Mouse (Mus musculus) embryo, embryonic 10.5 days (tissue): ENCODE measurements at regions not wholly inside any gene's neighbourhood (a gene's known extent, or its start where the extent isn't known, plus 50 kb on each side); places are given as distances from the start of the nearest gene placed in this dataset.
A peak's percentile ranks its signal among the peaks of the same experiment; 100 is the strongest.

Experiments
- DNase-seq: peaks from one replicate; pipeline ENCODE4 v3.0.0-alpha.2; 2015; ENCODE audit warnings: low spot score

DNA sequence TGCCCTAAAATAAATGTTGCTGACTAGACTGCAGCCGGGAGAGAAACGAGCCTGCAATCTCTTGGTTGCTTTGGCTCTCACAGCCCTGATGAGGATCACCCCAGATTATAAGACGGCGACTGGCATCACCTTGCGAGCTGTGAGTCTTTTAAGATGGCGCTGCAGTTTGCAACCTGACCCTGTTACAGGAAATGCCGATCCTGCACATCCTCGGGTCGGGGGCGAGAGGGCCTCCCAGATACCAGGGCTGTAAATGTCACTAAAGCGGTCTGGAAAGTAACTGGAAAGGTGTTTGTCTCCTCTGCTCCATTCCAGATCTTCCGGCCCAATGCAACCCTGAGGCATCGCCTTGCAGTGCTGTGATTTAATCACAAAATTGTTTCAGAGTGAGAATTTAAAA is 53.4 kb downstream of the Cartpt start:
- peak; percentile 28 for DNase-seq

DNA sequence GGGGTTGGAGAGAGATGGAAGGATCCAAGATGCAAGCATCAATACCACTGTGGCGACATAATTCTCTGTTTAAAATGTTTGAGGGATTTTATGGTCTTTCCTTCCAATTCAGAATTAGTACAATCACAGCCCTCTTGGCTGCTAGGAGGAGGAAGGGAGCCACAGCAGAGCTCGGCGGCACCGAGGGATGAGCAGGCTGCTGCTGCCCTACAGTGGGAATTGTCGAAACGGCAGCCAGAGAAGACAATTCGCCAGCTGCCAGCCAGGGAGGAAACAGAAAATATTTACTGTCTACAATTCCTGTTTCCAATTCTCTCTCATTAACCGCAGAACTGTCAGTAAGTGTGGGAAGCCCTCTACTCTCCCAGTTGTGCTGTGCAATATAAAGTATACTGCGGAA is 58.3 kb downstream of the Cartpt start:
- DNase-seq, result peak; percentile 63

DNA sequence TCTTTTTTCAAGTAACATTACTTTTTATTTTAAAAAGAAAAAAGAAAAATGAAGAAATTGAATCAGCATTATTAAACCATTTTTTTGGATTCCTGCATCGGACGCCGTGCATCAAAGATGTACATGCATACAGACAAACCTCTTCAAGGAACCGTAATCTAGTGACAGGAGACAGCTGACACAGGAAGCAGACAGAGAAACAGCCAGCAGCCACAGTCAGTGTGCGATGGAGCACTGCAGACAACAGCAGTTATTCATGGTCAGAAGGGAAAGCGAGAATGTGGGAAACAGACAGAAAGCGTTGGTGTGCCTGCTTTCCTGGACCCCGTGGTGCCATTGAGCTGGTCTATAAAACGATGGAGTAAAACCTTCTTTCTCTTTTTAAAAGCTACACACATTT is 61.4 kb downstream of the Cartpt start:
- no peak for DNase-seq

DNA sequence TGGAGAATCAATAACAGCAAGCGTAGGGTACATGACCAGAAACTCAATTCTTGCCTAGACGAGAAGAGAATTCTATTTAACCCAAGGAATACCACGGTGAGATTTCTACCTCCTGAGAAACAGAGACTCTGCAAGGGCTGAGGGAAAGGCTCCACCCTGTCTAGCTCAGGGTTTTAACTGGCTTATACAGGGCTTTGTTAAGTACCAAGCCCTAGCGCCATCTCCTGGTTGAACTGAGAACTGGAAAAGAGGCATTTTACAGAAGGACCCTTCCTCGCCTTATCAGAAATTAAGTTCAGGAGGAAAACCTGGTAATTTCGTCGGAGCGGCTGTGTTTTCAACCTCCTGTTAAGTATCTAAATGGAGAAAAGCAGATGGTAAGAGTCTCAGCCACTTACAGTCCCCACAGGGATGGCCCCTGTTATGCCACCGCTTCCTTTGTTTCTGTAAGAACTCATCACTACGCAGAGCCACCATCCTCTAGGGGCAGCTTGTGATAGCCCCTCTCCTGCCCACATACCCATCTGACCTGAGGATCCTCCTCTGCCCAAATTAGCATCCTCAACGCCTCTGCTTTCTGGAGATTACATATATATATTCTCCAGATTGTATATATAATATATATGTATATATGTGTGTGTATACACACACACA is 63.0 kb downstream of the Cartpt start:
- DNase-seq, result peak; percentile 94

DNA sequence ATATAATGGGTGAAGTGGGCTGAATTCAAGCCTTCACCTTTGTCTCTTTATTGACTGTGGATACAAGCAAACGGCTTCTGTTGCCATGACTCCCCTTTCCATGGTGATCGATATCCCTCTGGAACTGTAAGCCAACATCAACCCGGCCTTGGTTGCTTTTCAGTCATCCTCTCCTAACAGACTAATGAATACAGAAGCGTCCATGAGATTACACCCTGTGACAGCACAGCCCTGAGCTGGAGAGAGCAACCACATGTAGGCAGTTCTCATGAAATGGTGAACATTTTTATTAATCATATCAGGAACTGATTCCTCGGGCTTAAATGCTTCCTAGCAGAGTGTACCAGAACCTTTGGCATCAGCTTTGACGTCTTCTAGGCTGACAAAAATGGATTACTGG is 63.7 kb downstream of the Cartpt start:
- no peak for DNase-seq

DNA sequence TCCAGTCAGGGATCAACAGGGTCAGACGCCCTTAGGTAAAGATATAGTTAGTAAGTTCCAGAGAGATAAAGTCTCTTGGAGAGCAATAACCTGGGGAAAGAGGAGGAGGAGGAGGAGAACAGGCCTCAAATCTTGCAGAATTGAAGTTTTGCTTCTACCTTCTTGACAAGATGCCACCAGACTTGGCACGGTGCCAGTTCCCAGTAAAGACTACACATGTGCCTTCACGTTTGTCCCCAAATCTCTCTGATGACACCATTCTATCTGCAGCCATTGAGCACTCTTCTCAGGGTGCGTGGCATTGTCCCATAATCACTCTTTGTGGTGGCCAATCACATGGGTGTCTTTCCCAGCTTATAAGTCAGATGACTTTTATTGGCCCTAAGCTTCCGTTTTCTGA is 64.3 kb downstream of the Cartpt start:
- no peak for DNase-seq

DNA sequence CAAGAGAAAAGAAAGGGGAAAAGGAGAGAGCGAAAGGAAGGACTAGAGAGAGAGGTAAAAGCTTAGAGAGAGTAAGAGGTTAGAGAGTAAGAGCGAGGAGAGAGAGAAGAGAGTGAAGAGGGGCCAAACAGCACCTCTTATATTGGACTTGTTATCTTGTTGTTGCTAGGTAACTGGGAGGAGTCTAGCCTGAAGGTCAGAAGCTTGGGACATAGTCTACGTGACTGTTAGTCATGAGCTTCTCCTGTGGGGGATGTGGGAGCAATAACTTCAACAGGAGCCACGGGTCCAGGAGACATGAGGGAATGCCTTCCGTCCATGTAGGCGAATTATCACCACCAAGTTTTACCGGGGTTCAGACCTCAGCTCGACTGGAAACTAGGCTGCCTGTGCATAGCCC is 65.4 kb downstream of the Cartpt start:
- no peak for DNase-seq

DNA sequence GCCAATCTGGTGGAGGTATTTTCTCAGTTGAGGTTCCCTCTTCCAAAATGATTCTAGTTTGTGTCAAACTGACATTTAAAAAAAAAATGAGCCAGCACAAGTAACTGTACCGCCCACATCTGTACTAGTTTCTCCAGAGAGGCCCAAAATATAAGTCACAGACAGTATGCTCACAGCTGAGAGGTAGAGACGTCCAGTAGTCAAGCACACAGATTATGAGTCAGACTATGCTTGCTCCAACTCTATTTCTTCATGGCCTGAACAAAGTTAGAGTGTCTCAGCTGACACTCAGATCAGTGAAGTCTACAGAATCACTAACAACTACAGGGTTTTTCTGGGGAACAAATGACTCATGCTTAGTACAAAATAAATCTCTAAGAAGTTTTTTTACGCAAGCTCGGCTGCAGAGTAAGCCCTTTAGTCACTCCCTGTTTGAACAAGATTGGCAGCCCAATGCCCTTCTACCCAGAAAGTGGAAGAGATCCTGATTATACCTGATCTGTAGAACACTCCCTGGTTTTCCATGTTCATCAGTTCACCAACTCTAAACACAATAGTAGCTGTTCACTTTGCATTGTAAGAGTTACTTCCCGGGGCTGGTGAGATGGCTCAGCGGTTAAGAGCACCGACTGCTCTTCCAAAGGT is 70.7 kb downstream of the Cartpt start:
- no peak for DNase-seq

DNA sequence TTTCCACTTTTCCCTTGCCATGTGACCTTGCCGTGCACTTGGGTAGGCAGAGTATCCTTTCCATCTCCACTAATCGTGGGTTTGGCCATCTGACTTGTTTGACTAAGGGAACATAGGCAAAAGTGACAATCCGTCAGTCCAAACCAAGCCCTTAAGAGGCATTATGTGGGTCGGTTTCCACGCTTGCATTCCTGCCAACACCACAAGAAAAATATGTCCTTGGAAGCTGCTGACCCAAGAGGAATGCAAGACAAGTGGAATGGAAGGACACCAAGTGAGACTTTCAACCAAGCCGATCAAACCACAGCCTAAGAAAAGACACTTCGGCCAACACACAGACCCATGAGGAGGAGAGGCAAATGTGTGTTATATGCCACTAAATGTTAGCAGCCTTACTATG is 73.3 kb downstream of the Cartpt start:
- DNase-seq, result no peak

DNA sequence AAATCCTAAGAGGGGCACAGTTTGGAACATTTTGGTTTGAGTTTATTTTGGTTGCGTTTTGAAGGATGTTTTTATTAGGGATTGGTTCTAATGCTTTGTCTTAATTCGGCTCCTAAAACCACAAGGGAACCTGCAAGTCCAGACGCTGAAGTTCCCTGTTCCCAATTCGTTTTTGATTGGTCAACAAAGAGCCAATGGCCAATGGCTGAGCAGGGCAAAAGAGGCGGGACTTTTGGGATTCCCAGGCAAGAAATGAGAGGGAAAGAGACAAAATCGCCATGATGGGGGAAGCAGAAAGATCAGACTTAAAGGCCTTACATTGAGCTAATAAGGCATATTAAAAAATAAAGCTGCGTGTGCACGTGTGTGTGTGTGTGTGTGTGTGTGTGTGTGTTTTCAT is 76.3 kb downstream of the Cartpt start:
- DNase-seq, result no peak

DNA sequence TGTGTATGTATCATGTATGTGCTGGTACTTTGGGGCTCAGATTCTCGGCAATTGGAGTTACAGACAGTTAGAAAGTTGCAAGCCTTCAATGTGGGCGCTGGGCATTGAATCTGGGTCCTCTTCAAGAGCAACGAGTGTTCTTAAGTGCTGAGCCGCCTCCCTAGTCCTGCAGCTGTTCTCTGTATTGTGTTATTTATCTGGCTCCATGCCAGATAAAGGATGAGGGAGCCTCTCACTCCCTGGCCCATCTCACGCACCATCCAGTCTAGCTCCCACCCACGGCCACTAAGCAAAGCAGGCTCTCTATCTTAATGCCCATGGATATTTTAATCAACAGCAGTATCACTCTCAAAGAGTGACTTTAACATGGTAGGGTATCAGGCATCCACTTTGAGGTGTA is 84.2 kb downstream of the Cartpt start:
- no peak for DNase-seq

DNA sequence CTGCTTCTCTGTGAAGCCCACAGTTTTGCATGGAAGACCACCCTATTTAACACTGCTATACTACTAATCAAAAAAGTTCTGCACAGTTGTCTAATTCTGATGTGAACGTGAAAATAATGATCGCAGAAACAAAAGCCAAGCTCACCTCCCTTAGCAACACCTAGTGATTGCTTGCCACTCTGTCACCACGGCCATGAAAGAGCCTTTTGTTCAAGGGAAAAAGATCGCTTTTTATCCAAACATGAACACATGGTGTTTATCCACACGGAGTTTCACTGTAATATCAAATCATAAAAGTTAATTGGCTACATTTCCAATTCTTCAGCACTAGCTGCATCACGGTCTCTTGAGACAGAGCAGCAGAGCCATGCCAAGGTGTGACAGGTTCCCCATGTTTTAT is 85.1 kb downstream of the Cartpt start:
- DNase-seq, result no peak

DNA sequence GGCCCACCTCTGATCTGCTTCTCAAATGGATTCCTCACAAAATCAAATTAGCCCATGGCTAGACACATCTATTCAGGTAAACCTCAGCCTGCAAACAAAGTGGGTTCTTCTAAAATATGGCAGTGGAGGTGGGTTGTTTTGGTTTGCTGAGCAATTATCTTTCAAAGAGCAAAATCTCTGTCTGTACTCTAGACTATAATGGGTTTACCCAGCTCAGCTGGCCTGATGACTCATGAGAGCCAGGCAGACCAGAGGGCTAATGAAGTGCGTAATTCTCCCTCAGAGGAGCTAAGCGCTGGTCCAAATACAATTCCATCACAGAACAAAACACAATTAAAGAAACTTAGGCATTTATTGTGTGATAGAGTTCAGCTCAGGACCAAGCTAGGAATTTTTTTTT is 86.1 kb downstream of the Cartpt start:
- DNase-seq, result no peak

DNA sequence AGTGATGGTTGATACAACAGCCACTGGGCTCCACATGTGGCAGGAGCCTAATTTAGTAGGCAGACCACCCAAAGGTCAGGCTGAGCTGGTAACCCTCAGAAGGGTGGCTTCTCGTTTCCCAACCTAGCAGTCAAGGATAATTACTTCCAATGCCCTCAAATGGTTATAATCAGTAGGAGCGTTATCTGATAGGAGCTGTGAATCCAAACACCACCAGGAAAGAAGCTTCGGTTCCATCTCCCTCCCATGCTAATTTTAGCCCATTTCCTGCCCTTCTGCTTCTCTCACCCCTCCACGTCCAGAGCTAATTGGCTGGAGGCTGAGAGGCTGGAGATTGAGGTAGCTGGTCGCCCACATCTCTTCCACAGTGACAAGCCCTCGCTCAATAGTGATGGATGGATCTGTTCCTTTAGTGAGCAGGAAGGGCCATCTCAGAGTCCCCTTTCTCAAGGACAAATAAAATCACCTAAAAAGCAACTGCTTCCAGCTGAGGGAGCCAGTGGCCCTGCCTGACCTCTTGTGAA is 86.8 kb downstream of the Cartpt start:
- no peak for DNase-seq

DNA sequence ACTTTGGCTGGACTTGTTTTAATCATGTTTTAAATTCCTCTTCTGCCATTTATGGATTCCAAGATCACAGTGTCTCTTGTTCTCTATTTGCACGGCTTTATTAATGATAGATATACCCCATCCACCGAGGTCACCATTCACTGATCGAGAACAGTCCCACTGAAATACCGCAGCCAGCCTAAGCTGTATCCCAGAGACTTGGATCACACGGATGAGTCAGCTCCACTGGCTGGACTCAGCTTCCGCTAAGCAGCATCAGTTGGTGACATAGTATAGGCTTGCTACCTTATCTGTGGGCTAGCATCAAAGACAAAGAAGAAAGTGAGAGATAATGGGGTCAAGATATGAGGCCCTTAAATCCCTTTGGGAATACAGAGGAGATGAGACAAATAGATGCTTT is 106.4 kb downstream of the Cartpt start:
- DNase-seq, result no peak

DNA sequence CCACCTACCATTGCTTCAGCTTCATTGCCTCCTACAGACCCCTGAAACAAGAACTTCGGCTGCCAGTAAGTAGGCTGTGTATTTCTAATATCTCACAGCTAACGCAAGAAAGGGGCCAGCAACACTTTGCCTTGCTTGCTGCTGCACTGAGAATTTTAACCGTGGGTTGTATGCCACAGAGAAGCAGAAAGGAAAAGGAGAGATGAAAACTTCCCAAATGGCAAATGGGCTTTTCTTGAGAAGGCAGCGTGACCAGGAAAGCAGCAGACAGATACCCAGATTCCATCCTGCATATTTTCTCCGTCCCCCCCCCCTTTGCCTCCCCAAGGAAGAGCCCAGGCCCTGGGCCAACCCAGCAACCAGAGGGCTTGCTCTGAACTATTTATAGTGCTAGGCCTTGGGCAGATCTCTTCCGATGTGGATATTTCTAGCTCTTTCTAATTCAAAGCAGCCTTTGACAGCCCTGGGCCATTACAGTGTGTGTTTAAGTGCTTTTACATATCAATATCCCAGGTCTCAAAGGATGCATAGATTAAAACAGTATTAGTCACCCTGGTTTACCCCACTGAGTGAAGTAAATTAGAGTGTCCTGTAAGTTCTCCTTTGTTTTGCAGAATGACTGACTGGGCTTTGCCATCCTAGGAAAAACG is 107.0 kb downstream of the Cartpt start:
- no peak for DNase-seq

DNA sequence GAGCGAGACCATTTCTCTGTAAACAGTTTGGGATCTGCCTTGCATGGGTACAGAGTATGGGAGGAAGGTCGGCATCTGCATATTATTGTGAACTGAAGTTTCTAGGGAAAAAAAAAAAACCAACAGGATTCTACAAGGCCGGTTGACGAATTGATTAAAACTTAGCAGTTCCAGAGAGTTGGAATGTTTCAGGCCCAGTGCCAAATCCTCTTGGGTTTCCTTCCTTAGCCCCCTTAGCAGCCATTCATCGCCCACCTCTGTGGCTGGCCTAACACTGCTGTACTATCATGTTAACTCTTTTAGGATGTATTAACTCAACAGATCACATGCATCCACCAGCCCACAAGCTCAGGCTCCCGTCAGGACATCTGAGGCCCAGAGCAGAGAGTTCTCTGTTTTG is 107.9 kb downstream of the Cartpt start:
- DNase-seq, result no peak

DNA sequence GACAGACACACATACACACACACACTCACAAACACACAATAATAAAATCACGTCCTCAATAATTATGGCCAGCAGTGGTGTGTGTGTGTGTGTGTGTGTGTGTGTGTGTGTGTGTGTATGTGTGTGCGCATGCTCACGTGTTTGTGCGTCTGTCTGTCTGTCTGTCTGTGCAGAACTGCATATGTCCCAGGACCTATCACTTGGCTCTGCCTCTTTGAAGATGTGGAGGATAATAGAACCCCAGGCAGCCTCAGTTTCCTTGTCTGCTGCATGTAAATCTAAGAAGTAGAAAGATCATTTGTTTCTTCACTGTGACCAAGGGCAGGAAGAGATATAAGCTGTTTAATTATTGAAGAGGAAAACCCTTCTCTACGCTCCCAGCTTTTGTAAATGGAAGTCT is 109.9 kb downstream of the Cartpt start:
- DNase-seq, result no peak

DNA sequence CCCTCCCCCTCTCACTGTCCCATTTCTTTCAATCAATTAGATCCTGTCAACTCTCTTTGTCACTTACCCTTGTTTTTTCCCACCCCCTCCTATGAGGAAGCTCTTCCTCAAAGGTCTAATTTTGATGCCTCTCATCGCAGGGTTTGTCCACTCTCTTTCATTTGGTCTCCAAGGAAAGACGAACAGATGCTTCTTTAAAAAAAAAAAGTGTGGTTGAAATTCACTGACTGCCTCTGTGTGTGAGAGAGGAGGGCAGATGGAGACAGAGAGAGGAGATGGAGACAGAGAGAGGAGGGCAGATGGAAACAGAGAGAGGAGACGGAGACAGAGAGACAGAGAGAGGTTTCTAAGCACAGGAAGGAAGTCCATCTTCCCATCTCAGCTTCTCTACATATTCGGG is 113.1 kb downstream of the Cartpt start:
- no peak for DNase-seq

DNA sequence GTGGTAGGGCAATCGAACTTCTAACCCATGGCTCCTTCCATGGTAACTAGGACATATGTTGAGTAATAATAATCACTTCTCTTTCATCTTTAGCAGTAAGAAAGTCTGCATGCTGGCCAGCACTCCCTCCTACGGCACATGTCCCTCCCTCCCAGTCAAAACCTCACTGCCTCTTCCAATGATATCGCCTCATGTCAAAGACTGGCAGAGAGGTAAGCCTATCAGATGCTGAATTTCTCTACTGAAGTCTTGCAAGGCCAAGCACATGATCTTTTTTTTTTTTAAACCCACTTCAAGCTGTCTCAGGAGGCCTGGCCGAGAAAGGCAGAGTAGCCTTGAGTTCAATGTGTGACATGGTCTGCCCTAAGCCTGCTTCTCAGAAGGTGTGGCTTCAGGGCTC is 115.5 kb downstream of the Cartpt start:
- no peak for DNase-seq

DNA sequence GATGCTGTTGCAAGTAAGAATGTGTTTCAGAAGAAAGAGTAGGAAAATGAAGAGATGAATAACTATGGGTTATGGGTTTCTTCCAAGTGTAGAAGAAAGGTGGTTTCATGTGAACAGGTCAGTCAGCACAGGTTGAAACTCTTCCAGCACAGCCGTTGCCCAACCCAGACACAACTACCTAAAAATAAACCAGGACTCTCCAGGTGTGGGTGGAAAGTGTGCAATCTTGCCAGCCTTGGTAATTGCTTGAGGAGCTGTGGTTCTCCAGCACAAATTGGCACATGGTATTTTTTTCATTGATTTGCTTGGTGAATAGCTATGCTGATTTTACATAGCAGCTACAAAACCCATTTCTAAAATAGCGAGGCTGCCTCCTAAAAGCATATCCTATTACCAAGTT is 116.6 kb downstream of the Cartpt start:
- DNase-seq, result no peak

DNA sequence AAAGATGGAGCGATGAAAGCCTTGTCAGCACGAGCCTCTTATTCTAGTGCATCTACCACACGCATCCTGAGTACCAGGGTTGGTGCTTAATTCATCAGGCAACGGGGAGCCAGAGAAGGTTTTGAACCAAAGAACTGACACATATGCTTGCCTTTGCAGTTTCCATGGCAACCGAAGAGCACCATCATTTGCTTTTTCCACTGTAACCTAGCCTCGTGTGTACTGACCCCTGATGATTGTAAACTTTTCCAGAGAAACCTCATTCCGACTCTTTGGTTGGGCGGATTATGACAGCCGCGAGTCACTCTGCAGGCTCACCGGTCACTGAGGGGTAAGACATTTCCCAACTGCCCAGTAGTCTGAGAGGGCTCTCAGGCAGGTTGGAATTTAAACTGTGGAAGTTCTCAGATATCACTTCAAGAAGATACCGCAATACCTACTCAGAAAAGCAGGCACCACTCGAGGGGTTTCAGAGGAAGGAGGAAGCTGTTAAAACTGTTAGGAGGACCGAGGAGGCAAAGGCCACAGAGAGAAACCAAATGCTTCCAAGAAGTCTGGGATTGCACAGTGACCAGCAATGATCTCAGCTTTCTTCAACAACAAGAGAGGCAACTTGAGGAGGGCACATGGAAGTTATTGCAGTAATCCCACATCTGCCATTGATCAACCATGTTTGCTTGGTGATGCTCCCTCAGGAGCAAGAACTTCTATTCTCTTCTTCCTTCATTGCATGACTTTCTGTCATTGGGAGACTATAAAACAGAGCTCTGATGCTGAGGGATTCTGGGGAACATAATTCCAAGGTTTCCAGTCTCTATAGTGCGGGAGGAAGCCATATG is 117.8 kb downstream of the Cartpt start:
- peak; percentile 31 for DNase-seq

DNA sequence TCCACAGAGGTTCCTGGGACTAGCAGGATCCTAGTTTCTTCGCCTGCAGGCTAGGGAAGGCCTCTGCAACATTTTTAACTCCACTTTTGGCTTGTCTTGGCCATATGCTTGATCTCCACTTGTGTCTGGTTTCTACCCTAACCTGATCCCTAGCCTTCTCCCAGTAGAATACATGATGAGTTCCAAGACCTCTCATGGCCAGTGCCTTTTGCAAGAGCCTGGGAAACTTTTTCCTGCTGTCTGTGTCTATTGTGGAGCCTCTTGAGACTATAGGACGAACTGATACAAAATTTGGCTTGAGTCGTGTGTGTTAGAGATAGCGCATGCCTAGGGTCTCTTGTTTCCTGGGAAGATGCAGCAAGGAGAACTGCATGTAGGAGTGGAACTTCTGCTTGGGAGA is 119.3 kb downstream of the Cartpt start:
- no peak for DNase-seq
